1 mouse cellular context compared by ENCODE assay signal in genomic region chr4:107066252-107067124, GRCm38 (mm10).
TF ChIP-seq lines count a peak whose summit lies in the region.

Mrpl37 (minus strand) TSS chr4:107066868.
Cyb5rl (plus strand) TSS chr4:107066988.

TF ChIP-seq in CH12.LX, 34 proteins besides CTCF, POLR2A, EP300 and RAD21 (continued from another document):
- peak; percentile 95 for TF ChIP-seq MXI1 (IDR thresholded peaks at IDR 0.05; ENCODE audit: low read depth, low read length)
- TF ChIP-seq NRF1 (IDR thresholded peaks at IDR 0.05; ENCODE audit: low read depth, low read length) = peak; percentile 63
- TF ChIP-seq MYC (IDR thresholded peaks at IDR 0.05; ENCODE audit: low read depth, low read length) = peak; percentile 60
- peak; percentile 9; the same call in 1 of the 2 replicates for TF ChIP-seq IRF4 (IDR thresholded peaks at IDR 0.05; ENCODE audit: low read depth, low read length)
